Mouse (Mus musculus) spleen, postnatal 14 days (tissue): Measurements from ENCODE around the gene Nubp1.

Experiments
- DNase-seq, 2 experiments: peaks; one replicate each; pipeline ENCODE4 v3.0.0; 2021 to 2022; ENCODE audit warnings: low spot score in 2 of 2

Gene Nubp1

GRCm38 (mm10) chr16:10411764-10412746, at the start of gene Nubp1:
Gene Nubp1, plus strand, starts transcription at chr16:10411948.
- DNase-seq = peak; percentile 78 to 84

- no peak for DNase-seq
These were observed 48.7 kb upstream of the Nubp1 start for GRCm38 (mm10) chr16:10363061-10363460.

GRCm38 (mm10) chr16:10365796-10366195, 46.0 kb upstream of the Nubp1 start:
- no peak for DNase-seq

GRCm38 (mm10) chr16:10366240-10367217, 45.2 kb upstream of the Nubp1 start:
- no peak for DNase-seq

GRCm38 (mm10) chr16:10369468-10369934, 42.2 kb upstream of the Nubp1 start:
- no peak for DNase-seq

GRCm38 (mm10) chr16:10369996-10370395, 41.8 kb upstream of the Nubp1 start:
- DNase-seq = no peak

- DNase-seq = no peak
These were observed 39.4 kb upstream of the Nubp1 start for GRCm38 (mm10) chr16:10372372-10372771.

GRCm38 (mm10) chr16:10374254-10375011, 37.3 kb upstream of the Nubp1 start:
- DNase-seq = no peak

- no peak for DNase-seq
These were observed 34.5 kb upstream of the Nubp1 start for GRCm38 (mm10) chr16:10377286-10377685.

GRCm38 (mm10) chr16:10379531-10379930, 32.2 kb upstream of the Nubp1 start:
- DNase-seq = no peak

- peak; percentile 50 to 53 for DNase-seq
These were observed 27.7 kb upstream of the Nubp1 start for GRCm38 (mm10) chr16:10384060-10384497.

GRCm38 (mm10) chr16:10384544-10384943, 27.2 kb upstream of the Nubp1 start:
- no peak for DNase-seq

- DNase-seq = no peak
These were observed 26.5 kb upstream of the Nubp1 start for GRCm38 (mm10) chr16:10385261-10385660.

GRCm38 (mm10) chr16:10388634-10389365, 22.9 kb upstream of the Nubp1 start:
- no peak for DNase-seq

- no peak for DNase-seq
These were observed 19.2 kb upstream of the Nubp1 start for GRCm38 (mm10) chr16:10392587-10392986.

- DNase-seq = peak in 1 of 2 experiments; percentile 32
These were observed 16.8 kb upstream of the Nubp1 start, which contains the start of gene Tekt5 for GRCm38 (mm10) chr16:10394699-10395540. Gene Tekt5, minus strand, starts transcription at chr16:10395490.

GRCm38 (mm10) chr16:10398755-10399154, 13.0 kb upstream of the Nubp1 start:
- DNase-seq = no peak

- DNase-seq = peak; percentile 59 to 74
These were observed 12.6 kb upstream of the Nubp1 start for GRCm38 (mm10) chr16:10399160-10399559.

GRCm38 (mm10) chr16:10415976-10416375, 4.2 kb downstream of the Nubp1 start:
- DNase-seq = peak; percentile 35 to 60
